In genomic region chr4:132355403-132355802, GRCm38 (mm10) we compare ENCODE assay signal across 20 mouse cellular contexts. TPM values are rescaled to one million over a fixed set of nuclear protein-coding genes. Genes with fewer than 3 reads are reported as not detected.
DNase-seq lines count a peak whose midpoint lies in the region; ATAC-seq and TF ChIP-seq lines count a peak whose summit lies in the region.
"Had no signal": no experiment of that assay in that cellular context is flagged by ENCODE, and none has a peak within 500 bp of the region (broad histone marks: within the 10 kb centered on the region; RNA-seq: fewer than 3 reads in every experiment).

No protein-coding gene starts in this region.

- H3K4me1 ChIP-seq in liver, embryonic 12.5 days: peaks cover 55% of the 10 kb centered on the region
- H3K4me1 ChIP-seq in liver, embryonic 14.5 days (replicated peaks; ENCODE audit: control insufficient read depth in 2 of 2, insufficient read depth in 2 of 2, low read length in 1 of 2): peaks cover 22 to 29% of the 10 kb centered on the region in 2 experiments

- TF ChIP-seq CTCF in liver, embryonic 14.5 days (IDR thresholded peaks at IDR 0.05; ENCODE audit: low read depth): no peak

- peak overlapping the region; percentile 77 for H3K27ac ChIP-seq in liver, embryonic 12.5 days
- peak overlapping the region; percentile 57 for H3K27ac ChIP-seq in liver, embryonic 14.5 days
- H3K27ac ChIP-seq: embryonic facial prominence, embryonic 12.5 days; forebrain, embryonic 15.5 days; hindbrain, embryonic 10.5 days; hindbrain, embryonic 15.5 days had no signal

- DNase-seq in liver (no peak), R1 (ENCODE audit: low read depth, low spot score) (peak; percentile 52)
- DNase-seq in liver, embryonic 14.5 days (ENCODE audit: low read depth in 3 of 3, low spot score in 3 of 3): no peak
- no peak for DNase-seq in cerebellum, adult 11 months
- DNase-seq in cerebellum, adult 9-10 months: no peak
- DNase-seq in lung, postnatal 25 days (ENCODE audit: low spot score): no peak
- DNase-seq: adrenal gland, adult 8-10 months; adrenal gland, postnatal 36 days; B cell, adult 2 months; cerebellum, adult 8-10 months; gastrocnemius, postnatal 14 days had no signal

- 80% methylated on average over 3 of the region's 3 CpGs for WGBS in liver, embryonic 12.5 days (ENCODE audit: insufficient replicate concordance)
- WGBS in liver, embryonic 14.5 days (ENCODE audit: insufficient replicate concordance): 79% methylated on average over 3 of the region's 3 CpGs

- H3K4me2 ChIP-seq in liver, embryonic 12.5 days: no peak overlapping the region
- no peak overlapping the region for H3K4me2 ChIP-seq in liver, embryonic 14.5 days (ENCODE audit: low read depth)
- H3K4me2 ChIP-seq: embryonic facial prominence, embryonic 12.5 days; forebrain, embryonic 15.5 days; heart, embryonic 12.5 days; hindbrain, embryonic 15.5 days had no signal

- ATAC-seq in liver, embryonic 12.5 days: no peak
- no peak for ATAC-seq in liver, embryonic 14.5 days (ENCODE audit: insufficient read depth)
- ATAC-seq: activated CD4-positive, CD25-positive, alpha-beta regulatory T cell, adult 4 months; CD4-positive, CD25-positive, alpha-beta regulatory T cell, adult 4 months; forebrain, embryonic 15.5 days; inflammation-experienced regulatory T-cells, adult 6 months had no signal

- no peaks in the 10 kb centered on the region for H3K9me3 ChIP-seq in liver, embryonic 12.5 days (replicated peaks)
- H3K9me3 ChIP-seq in liver, embryonic 14.5 days (ENCODE audit: control insufficient read depth, low read length): no peaks in the 10 kb centered on the region
- H3K9me3 ChIP-seq: embryonic facial prominence, embryonic 12.5 days; forebrain, embryonic 15.5 days; heart, embryonic 12.5 days; hindbrain, embryonic 10.5 days; hindbrain, embryonic 15.5 days had no signal

- H3K9ac ChIP-seq in liver, embryonic 12.5 days: no peak overlapping the region
- H3K9ac ChIP-seq in liver, embryonic 14.5 days (replicated peaks): no peak overlapping the region
- H3K9ac ChIP-seq: embryonic facial prominence, embryonic 12.5 days; forebrain, embryonic 15.5 days; heart, embryonic 12.5 days; hindbrain, embryonic 15.5 days had no signal

- no peak for TF ChIP-seq EP300 in liver, embryonic 14.5 days (IDR thresholded peaks at IDR 0.05; ENCODE audit: low read depth)

- no peaks in the 10 kb centered on the region for H3K27me3 ChIP-seq in liver, embryonic 12.5 days (replicated peaks)
- H3K27me3 ChIP-seq in liver, embryonic 14.5 days (ENCODE audit: control insufficient read depth, insufficient read depth, low read length): no peaks in the 10 kb centered on the region
- H3K27me3 ChIP-seq: embryonic facial prominence, embryonic 12.5 days; forebrain, embryonic 15.5 days; heart, embryonic 12.5 days; hindbrain, embryonic 15.5 days had no signal

- H3K4me3 ChIP-seq in liver, embryonic 12.5 days: no peak overlapping the region
- H3K4me3 ChIP-seq in liver, embryonic 14.5 days (ENCODE audit: insufficient read depth in 1 of 2, low read depth in 2 of 2, low read length in 2 of 2): no peak overlapping the region
- H3K4me3 ChIP-seq: embryonic facial prominence, embryonic 12.5 days; forebrain, embryonic 15.5 days; heart, embryonic 12.5 days; hindbrain, embryonic 10.5 days; hindbrain, embryonic 15.5 days had no signal

- H3K36me3 ChIP-seq in liver, embryonic 12.5 days: peaks cover 65% of the 10 kb centered on the region
- peaks cover 35% of the 10 kb centered on the region for H3K36me3 ChIP-seq in liver, embryonic 14.5 days (replicated peaks; ENCODE audit: control insufficient read depth, insufficient read depth, low read depth)

RNA-seq across cellular contexts. Expression of gene Rcc1, which starts 2.0 kb away (rescaled TPM):
- 91.9 and 102 TPM in 2 replicates for polyA plus RNA-seq in liver, embryonic 12.5 days (2016; fragmentation: Nextera tagmentation; extraction: Ambion mirVana)
- 21.5 and 22.2 TPM in 2 replicates for polyA plus RNA-seq in liver, embryonic 14.5 days (2012; rRNA removed)
- polyA plus RNA-seq in liver, embryonic 14.5 days (2014; fragmentation: Nextera tagmentation; extraction: Ambion mirVana): 27.2 and 32.0 TPM in 2 replicates

RNA-seq across cellular contexts. Expression of gene Trnau1ap, which starts 26.1 kb away (rescaled TPM):
- 48.2 and 50.8 TPM in 2 replicates for polyA plus RNA-seq in liver, embryonic 12.5 days (2016; fragmentation: Nextera tagmentation; extraction: Ambion mirVana)
- 7.0 and 8.8 TPM in 2 replicates for polyA plus RNA-seq in liver, embryonic 14.5 days (2012; rRNA removed)
- polyA plus RNA-seq in liver, embryonic 14.5 days (2014; fragmentation: Nextera tagmentation; extraction: Ambion mirVana): 36.6 and 36.7 TPM in 2 replicates

RNA-seq across cellular contexts. Expression of gene Rab42, which starts 52.2 kb away (rescaled TPM):
- 0.61 and 1.0 TPM in 2 replicates for polyA plus RNA-seq in liver, embryonic 12.5 days (2016; fragmentation: Nextera tagmentation; extraction: Ambion mirVana)
- polyA plus RNA-seq in liver, embryonic 14.5 days (2012; rRNA removed): 0.33 and 0.47 TPM in 2 replicates
- polyA plus RNA-seq in liver, embryonic 14.5 days (2014; fragmentation: Nextera tagmentation; extraction: Ambion mirVana): 0.25 and 0.27 TPM in 2 replicates
- polyA plus RNA-seq: activated CD4-positive, CD25-positive, alpha-beta regulatory T cell, adult 4 months had no signal
